Mouse (Mus musculus) gastrocnemius, postnatal 14 days (tissue): ENCODE results near the gene Tmx1. TPM values are rescaled to one million over a fixed set of nuclear protein-coding genes. Genes with fewer than 3 reads are reported as not detected.

ENCODE experiments used
- DNase-seq: peaks from one replicate; pipeline ENCODE4 v3.0.0; 2021; ENCODE audit warnings: mixed read lengths
- intact Hi-C: fragments of 180-260 bp; cut with DNase I; formaldehyde crosslinking; loops from one replicate; pipeline ENCODE4 v1.15.1; 2025; ENCODE audit warnings: low total_unique reads
- total RNA-seq, 2 experiments: library from RNA; stranded (reverse); gene quantifications; 2 replicates each; pipeline ENCODE4 v1.2.3; 2021

Tmx1 gene
- total RNA-seq, 2 experiments from 2014 or later = 9.9 to 10.0 TPM

GRCm38 (mm10) chr12:70476884-70477576, 24.1 kb downstream of the Tmx1 start:
- no peak for DNase-seq
- intact Hi-C loops = no loop called here

GRCm38 (mm10) chr12:70477593-70478287, 24.8 kb downstream of the Tmx1 start:
- peak; percentile 62 for DNase-seq
- intact Hi-C loops = no loop called here

DNA sequence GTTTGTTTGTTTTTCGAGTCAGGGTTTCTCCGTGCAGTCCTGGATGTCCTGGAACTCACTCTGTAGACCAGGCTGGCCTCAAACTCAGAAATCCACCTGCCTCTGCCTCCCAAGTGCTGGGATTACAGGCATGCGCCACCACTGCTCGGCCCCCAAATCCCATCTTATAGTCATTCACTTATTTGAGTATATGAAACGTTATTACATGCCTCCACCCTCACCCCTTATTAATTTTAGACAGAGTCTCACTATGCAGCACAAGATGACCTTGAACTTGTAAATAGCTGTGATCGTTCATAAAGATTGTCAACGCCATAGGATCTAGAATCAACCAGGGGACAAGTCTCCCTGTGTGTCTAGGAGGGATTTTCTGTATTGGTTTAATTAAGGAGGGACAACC, 33.1 kb downstream of the Tmx1 start:
- DNase-seq = no peak
- intact Hi-C loops = no loop called here

DNA sequence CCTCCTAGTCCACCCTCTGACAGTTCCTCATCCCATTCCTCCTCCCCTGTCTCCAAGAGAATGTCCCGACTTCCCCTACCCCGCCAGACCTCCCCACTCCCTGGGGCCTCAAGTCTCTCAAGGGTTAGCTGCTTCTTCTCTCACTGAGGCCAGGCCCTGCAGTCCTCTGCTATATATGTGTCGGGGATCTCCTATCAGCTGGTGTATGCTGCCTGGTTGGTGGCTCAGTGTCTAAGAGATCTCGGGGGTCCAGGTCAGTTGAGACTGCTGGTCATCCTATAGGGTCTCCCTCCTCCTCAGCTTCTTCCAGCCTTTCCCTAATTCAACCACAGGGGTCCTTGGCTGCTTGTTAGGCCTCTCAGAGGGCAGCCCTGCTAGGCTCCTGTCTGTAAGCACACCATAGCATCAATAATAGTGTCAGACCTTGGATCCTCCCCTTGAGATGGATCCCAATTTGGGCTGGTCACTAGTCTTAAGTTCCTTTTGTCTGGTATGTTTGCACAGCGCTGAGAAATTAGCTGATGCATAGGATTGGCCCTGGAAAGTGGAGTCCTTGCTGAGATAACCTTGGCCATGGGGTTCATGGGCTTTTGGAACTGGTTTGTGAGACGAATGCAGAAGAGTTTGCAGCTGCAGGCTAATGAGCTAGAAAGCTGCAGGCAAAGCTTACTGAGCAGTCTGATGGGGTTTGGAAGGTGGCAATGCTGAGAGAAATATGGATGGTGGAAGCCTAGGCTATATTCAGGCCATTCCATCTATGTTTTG, 34.0 kb downstream of the Tmx1 start:
- no peak for DNase-seq
- intact Hi-C loops = no loop called here

DNA sequence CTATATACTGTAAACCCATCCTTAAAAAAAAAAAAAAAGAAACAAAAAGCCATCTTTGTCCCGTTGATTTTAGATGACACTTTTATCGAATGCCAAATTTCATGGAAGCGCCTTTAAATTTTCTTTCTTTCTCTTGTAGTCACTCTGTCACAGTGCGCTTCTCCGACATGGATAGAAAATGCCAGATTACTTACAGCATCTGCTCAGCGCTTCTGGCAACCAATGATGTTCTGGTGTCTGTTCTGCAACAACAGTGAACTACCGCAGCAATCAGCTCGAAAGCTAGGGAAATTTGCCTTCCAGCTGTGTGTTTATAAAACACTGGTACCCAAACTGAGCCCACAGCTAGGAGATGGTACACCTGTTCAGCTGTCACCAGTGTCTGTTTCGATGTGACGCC, 39.5 kb downstream of the Tmx1 start:
- intact Hi-C loops = loop anchor here (5.0 to 10.0 kb wide), 3 partner anchors 192 to 420 kb away; no protein-coding TSS in a partner anchor
- DNase-seq = no peak

- DNase-seq = peak; percentile 35
- intact Hi-C loops = loop anchor here (5.0 to 10.0 kb wide), 3 partner anchors 190 to 418 kb away; no protein-coding TSS in a partner anchor
Measured at GRCm38 (mm10) chr12:70494494-70495281, 41.8 kb downstream of the Tmx1 start.

GRCm38 (mm10) chr12:70495282-70495922, 42.5 kb downstream of the Tmx1 start:
- intact Hi-C loops = loop anchor here (10.0 kb wide), 1 partner anchor 189 kb away; no protein-coding TSS in a partner anchor
- no peak for DNase-seq

- no peak for DNase-seq
- intact Hi-C loops = loop anchor here (10.0 kb wide), 1 partner anchor 187 kb away; no protein-coding TSS in a partner anchor
Measured at GRCm38 (mm10) chr12:70498091-70498490, 45.2 kb downstream of the Tmx1 start.

DNA sequence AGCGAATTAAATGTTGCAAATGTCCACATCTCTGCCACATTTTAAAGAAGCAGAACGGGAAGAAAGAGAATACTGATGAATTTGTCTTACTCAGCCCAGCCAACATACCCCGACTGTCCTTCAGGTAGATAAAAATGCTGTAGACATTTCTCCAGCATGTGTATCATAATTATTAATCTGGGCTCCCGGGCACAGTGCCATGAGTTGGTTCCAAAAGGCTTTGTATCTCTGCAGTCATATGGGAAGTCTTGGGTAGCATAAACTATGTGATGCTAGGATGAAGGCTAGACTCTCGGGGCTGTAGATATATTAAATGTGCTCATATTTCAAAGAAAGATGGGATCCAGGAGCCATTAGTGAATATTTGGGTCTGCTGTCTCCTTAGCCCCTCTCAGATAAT, 53.1 kb downstream of the Tmx1 start:
- no peak for DNase-seq
- intact Hi-C loops = no loop called here

- no peak for DNase-seq
- intact Hi-C loops = no loop called here
Measured at GRCm38 (mm10) chr12:70512023-70512422, 59.1 kb downstream of the Tmx1 start.

DNA sequence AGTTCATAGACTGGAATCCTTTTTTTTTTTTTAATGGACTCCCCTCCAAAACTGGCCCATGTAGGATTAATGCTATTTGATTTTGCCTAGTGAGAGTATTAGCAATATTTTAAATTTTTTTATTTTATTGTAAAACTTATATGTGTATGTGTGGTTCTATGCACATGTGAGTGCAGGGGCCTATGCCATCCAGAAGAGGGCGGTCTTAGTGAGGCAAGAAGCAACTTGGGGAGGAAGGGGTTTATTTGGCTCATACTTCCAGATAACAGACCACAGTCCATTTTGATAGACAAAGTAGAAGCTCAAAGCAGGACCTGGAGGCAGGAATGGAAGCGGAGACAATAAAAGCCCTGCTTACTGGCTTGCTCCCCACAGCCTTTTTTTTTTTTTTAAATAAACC, 59.5 kb downstream of the Tmx1 start:
- no peak for DNase-seq
- intact Hi-C loops = no loop called here

Other genes with a start within 250 kb of the Tmx1 start
- gene Pygl, start 221.6 kb upstream of the Tmx1 start, total RNA-seq = 1 to 10 TPM; 2.2 to 3.2 TPM
- gene Trim9, start 105.5 kb upstream of the Tmx1 start, total RNA-seq = under 1 TPM; 0.18 to 0.21 TPM